Mouse (Mus musculus): Measurements from ENCODE around the gene Mst1r. TPM values are rescaled to one million over a fixed set of nuclear protein-coding genes. Genes with fewer than 3 reads are reported as not detected.
A peak's percentile ranks its signal among the peaks of the same experiment; 100 is the strongest.

Mst1r gene
- polyA plus RNA-seq, 1 experiment from 2014 or later = 3.4 TPM

- H3K27me3 ChIP-seq = no peaks in the 10 kb centered on the region
- peak overlapping the region; percentile 46 for H3K27ac ChIP-seq (replicated peaks)
- peaks cover 12% of the 10 kb centered on the region for H3K4me1 ChIP-seq (replicated peaks)
- H3K36me3 ChIP-seq = peaks cover 19% of the 10 kb centered on the region; the same call in 1 of the 2 replicates
- ATAC-seq (ENCODE audit: low read depth) = no peak
- 0 out of 2 replicates have a peak overlapping the region, but pooled peaks have one; percentile 22 for H3K4me2 ChIP-seq
- H3K4me3 ChIP-seq = no peak overlapping the region
- peak overlapping the region; percentile 17; the same call in 1 of the 2 replicates for H3K9ac ChIP-seq
- WGBS = 85% methylated on average over 4 of the region's 4 CpGs
- no peaks in the 10 kb centered on the region for H3K9me3 ChIP-seq
Measured at GRCm38 (mm10) chr9:107960928-107961327, 54.3 kb downstream of the Mst1r start.

DNA sequence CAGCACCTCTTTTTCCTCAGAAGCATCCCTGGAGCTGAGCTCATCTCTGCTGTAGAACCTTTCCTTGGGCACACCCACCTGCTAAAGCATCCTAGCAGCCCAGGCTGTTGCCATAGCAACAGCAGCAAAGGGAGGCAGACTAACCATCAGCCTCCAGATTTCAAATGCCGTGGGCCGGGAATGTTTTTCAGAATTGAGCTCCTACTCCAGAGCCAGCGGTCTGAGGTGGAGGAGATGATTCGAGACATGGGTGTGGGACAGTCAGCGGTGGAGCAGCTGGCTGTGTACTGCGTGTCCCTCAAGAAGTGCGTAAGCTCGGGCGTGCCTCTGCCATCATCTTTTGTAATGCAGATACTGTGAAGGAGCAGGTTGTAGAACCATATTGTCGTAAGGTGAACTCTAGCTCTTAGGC is 54.7 kb downstream of the Mst1r start:
- Histone ChIP-seq H3K9ac (peak overlapping the region; percentile 17; the same call in 1 of the 2 replicates), H3K4me2 (peak overlapping the region; percentile 22; the same call in 1 of the 2 replicates)
- WGBS = 69% methylated on average over 10 of the region's 10 CpGs

GRCm38 (mm10) chr9:107961881-107962280 is 55.2 kb downstream of the Mst1r start:
- peak; percentile 34; the same call in 1 of the 2 replicates for ATAC-seq (ENCODE audit: low read depth)
- H3K4me1 ChIP-seq (replicated peaks) = peaks cover 12% of the 10 kb centered on the region
- 66% methylated on average over 5 of the region's 5 CpGs for whole genome bisulfite sequencing
- H3K4me2 ChIP-seq = no peak overlapping the region
- H3K9me3 ChIP-seq = no peaks in the 10 kb centered on the region
- peak overlapping the region; percentile 46 for H3K27ac ChIP-seq (replicated peaks)
- no peak overlapping the region for H3K4me3 ChIP-seq
- no peaks in the 10 kb centered on the region for H3K27me3 ChIP-seq
- H3K9ac ChIP-seq = no peak overlapping the region
- H3K36me3 ChIP-seq = peaks cover 19% of the 10 kb centered on the region; the same call in 1 of the 2 replicates

More for the DNA sequence above, 54.7 kb downstream of the Mst1r start:
- Histone ChIP-seq H3K27me3 (no peaks in the 10 kb centered on the region), H3K36me3 (peaks cover 19% of the 10 kb centered on the region; the same call in 1 of the 2 replicates), H3K4me1 (replicated peaks) (peaks cover 12% of the 10 kb centered on the region), H3K27ac (replicated peaks) (peak overlapping the region; percentile 46), H3K9me3 (no peaks in the 10 kb centered on the region), H3K4me3 (no peak overlapping the region)
- ATAC-seq (ENCODE audit: low read depth) = peak; percentile 63

- H3K27me3 ChIP-seq = no peaks in the 10 kb centered on the region
- H3K9ac ChIP-seq = no peak overlapping the region
- no peak overlapping the region for H3K4me2 ChIP-seq
- no peak overlapping the region for H3K27ac ChIP-seq (replicated peaks)
- no peak overlapping the region for H3K4me3 ChIP-seq
- no peak for ATAC-seq (ENCODE audit: low read depth)
- H3K4me1 ChIP-seq (replicated peaks) = peaks cover 12% of the 10 kb centered on the region
- H3K36me3 ChIP-seq = peaks cover 12% of the 10 kb centered on the region; the same call in 1 of the 2 replicates
- H3K9me3 ChIP-seq = no peaks in the 10 kb centered on the region
- WGBS = 94% methylated on average over 9 of the region's 9 CpGs
Measured at GRCm38 (mm10) chr9:107962916-107963315, 56.2 kb downstream of the Mst1r start.

DNA sequence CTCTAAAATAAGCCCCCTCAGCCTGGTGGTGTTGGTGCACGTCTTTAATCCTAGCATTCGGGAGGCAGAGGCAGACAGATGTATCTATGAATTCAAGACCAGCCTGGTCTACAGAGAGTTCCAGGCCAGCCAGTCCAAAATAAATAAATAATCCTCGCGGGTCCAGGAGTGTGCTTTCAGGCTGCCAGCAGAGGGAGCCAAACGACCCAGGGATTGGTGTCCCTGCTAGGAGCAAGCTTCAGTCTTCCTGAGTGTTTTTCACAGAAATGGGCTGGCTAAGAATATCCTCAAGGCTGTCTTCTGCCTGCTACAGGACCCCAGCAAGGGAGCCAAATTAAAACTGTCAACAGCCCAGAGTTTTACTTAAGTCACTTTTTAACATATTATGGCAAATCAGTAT is 57.0 kb downstream of the Mst1r start:
- H3K4me1 ChIP-seq (replicated peaks) = peaks cover 12% of the 10 kb centered on the region
- H3K36me3 ChIP-seq = peaks cover 12% of the 10 kb centered on the region; the same call in 1 of the 2 replicates
- H3K9me3 ChIP-seq = no peaks in the 10 kb centered on the region
- H3K27ac ChIP-seq (replicated peaks) = no peak overlapping the region
- no peaks in the 10 kb centered on the region for H3K27me3 ChIP-seq
- H3K9ac ChIP-seq = no peak overlapping the region
- 0 out of 2 replicates have a peak, but pooled peaks have one; percentile 57 for ATAC-seq (ENCODE audit: low read depth)
- WGBS = 29% methylated on average over 5 of the region's 5 CpGs
- H3K4me3 ChIP-seq = no peak overlapping the region
- H3K4me2 ChIP-seq = no peak overlapping the region

DNA sequence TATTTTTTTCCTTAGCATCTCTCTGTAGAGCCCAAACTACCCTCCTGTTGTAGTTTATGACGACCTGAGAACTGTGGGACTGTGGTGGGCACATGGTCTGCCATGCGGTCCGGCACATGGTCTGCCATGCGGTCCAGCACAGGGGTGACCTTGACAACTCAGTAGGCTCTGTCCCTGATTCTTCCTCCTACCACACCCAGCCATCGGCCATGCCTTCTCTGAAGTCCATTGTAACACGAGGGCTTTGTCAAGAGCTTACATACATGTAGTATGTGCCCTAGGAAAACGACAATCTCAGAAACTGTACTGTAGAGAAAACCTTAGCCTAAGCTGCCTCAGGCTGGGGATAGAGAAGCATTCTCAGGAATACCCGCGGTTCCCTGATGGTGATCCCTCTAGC is 58.0 kb downstream of the Mst1r start:
- no peak for ATAC-seq (ENCODE audit: low read depth)

GRCm38 (mm10) chr9:107966676-107967075 is 60.0 kb downstream of the Mst1r start:
- no peaks in the 10 kb centered on the region for H3K27me3 ChIP-seq
- no peak overlapping the region for H3K9ac ChIP-seq
- no peaks in the 10 kb centered on the region for H3K9me3 ChIP-seq
- no peak overlapping the region for H3K4me3 ChIP-seq
- ATAC-seq (ENCODE audit: low read depth) = no peak
- no peak overlapping the region for H3K4me2 ChIP-seq
- H3K36me3 ChIP-seq = 0 out of 2 replicates have a peak, but pooled peaks cover 5% of the 10 kb centered on the region
- 91% methylated on average over 10 of the region's 10 CpGs for WGBS
- peaks cover 3% of the 10 kb centered on the region for H3K4me1 ChIP-seq (replicated peaks)
- H3K27ac ChIP-seq (replicated peaks) = no peak overlapping the region

More for the DNA sequence above, 58.0 kb downstream of the Mst1r start:
- H3K36me3 ChIP-seq = peaks cover 9% of the 10 kb centered on the region; the same call in 1 of the 2 replicates
- no peak overlapping the region for H3K4me2 ChIP-seq
- H3K4me1 ChIP-seq (replicated peaks) = peaks cover 12% of the 10 kb centered on the region
- H3K27me3 ChIP-seq = no peaks in the 10 kb centered on the region
- no peak overlapping the region for H3K9ac ChIP-seq
- H3K4me3 ChIP-seq = no peak overlapping the region
- H3K27ac ChIP-seq (replicated peaks) = no peak overlapping the region
- 95% methylated on average over 9 of the region's 9 CpGs for WGBS
- no peaks in the 10 kb centered on the region for H3K9me3 ChIP-seq

DNA sequence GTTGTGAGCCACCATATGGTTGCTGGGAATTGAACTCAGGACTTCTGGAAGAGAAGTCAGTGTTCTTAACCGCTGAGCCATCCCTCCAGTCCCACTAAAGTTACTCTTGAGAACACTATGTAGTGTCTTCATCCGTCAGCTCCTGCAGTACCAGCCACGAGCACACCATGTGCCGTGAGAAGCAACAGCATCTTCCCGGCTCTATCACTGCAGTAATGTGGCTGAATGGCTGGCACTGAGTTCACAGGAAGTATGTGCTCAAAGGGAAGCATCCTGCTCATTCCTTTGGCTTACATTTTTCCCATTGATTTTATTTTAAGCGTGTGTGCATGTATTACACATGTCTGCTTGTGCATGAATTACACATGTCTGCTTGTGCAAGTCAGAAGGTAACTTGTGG is 60.8 kb downstream of the Mst1r start:
- Histone ChIP-seq H3K36me3 (0 out of 2 replicates have a peak, but pooled peaks cover 5% of the 10 kb centered on the region), H3K4me3 (no peak overlapping the region), H3K27ac (replicated peaks) (no peak overlapping the region), H3K27me3 (no peaks in the 10 kb centered on the region), H3K9ac (no peak overlapping the region), H3K4me2 (no peak overlapping the region), H3K9me3 (no peaks in the 10 kb centered on the region), H3K4me1 (replicated peaks) (no peaks in the 10 kb centered on the region)
- WGBS = 93% methylated on average over 6 of the region's 6 CpGs
- no peak for ATAC-seq (ENCODE audit: low read depth)

DNA sequence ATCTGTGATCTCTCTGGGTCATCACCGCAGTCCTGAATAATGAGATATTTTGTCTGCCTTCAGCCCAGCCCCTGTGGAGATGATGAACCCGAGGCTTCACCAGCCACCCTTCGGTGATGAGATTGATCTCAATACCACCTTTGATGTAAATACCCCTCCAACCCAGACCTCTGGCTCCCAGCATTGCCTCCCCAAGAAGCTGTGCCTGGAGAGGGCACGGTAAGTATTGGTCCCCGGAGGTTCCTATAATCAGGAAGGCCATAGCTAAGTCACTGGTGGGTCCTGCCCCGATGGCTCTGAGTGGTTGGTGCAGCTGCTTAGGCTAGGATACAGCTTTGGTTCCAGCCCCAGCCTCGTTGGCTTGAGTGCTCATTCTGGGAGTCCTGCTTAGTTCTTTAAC is 61.9 kb downstream of the Mst1r start:
- Histone ChIP-seq H3K27me3 (no peaks in the 10 kb centered on the region), H3K4me3 (no peak overlapping the region), H3K36me3 (0 out of 2 replicates have a peak, but pooled peaks cover 5% of the 10 kb centered on the region), H3K4me1 (replicated peaks) (no peaks in the 10 kb centered on the region), H3K9ac (no peak overlapping the region; the same call in 1 of the 2 replicates), H3K9me3 (no peaks in the 10 kb centered on the region), H3K27ac (replicated peaks) (no peak overlapping the region), H3K4me2 (no peak overlapping the region)
- ATAC-seq (ENCODE audit: low read depth) = no peak
- WGBS = 89% methylated on average over 7 of the region's 7 CpGs

Other genes starting within 250 kb of the Mst1r start
- gene Slc38a3, start 237.3 kb upstream of the Mst1r start, polyA plus RNA-seq (2015; fragmentation: Nextera tagmentation; extraction: Ambion mirVana) = 23.9 and 25.6 TPM in 2 replicates
- gene Gnat1, start 227.2 kb upstream of the Mst1r start, polyA plus RNA-seq (2015; fragmentation: Nextera tagmentation; extraction: Ambion mirVana) = 0.96 and 2.4 TPM in 2 replicates
- gene Sema3f, start 196.4 kb upstream of the Mst1r start, polyA plus RNA-seq (2015; fragmentation: Nextera tagmentation; extraction: Ambion mirVana) = 12.2 and 13.2 TPM in 2 replicates
- gene Rbm5, start 135.9 kb upstream of the Mst1r start, polyA plus RNA-seq (2015; fragmentation: Nextera tagmentation; extraction: Ambion mirVana) = 252 and 279 TPM in 2 replicates
- gene Rbm6, start 33.6 kb upstream of the Mst1r start, polyA plus RNA-seq (2015; fragmentation: Nextera tagmentation; extraction: Ambion mirVana) = 103 and 114 TPM in 2 replicates
- gene Mon1a, start 18.7 kb upstream of the Mst1r start, polyA plus RNA-seq (2015; fragmentation: Nextera tagmentation; extraction: Ambion mirVana) = 25.6 and 26.6 TPM in 2 replicates
- gene Actl11, start 21.6 kb downstream of the Mst1r start, polyA plus RNA-seq (2015; fragmentation: Nextera tagmentation; extraction: Ambion mirVana) = not detected in 2 replicates
- 11.4 and 12.8 TPM in 2 replicates for gene Camkv, start 28.8 kb downstream of the Mst1r start, polyA plus RNA-seq (2015; fragmentation: Nextera tagmentation; extraction: Ambion mirVana)
- gene Traip, start 43.3 kb downstream of the Mst1r start, polyA plus RNA-seq (2015; fragmentation: Nextera tagmentation; extraction: Ambion mirVana) = 6.7 and 8.7 TPM in 2 replicates
- 7.6 and 9.3 TPM in 2 replicates for gene Uba7, start 68.6 kb downstream of the Mst1r start, polyA plus RNA-seq (2015; fragmentation: Nextera tagmentation; extraction: Ambion mirVana)
- gene Gm20661, start 76.2 kb downstream of the Mst1r start, polyA plus RNA-seq (2015; fragmentation: Nextera tagmentation; extraction: Ambion mirVana) = 2.0 and 2.2 TPM in 2 replicates
- gene Inka1, start 79.0 kb downstream of the Mst1r start, polyA plus RNA-seq (2015; fragmentation: Nextera tagmentation; extraction: Ambion mirVana) = 28.8 and 30.7 TPM in 2 replicates
- gene Cdhr4, start 85.6 kb downstream of the Mst1r start, polyA plus RNA-seq (2015; fragmentation: Nextera tagmentation; extraction: Ambion mirVana) = 2.6 and 3.4 TPM in 2 replicates
- gene Gm20662, start 89.5 kb downstream of the Mst1r start, polyA plus RNA-seq (2015; fragmentation: Nextera tagmentation; extraction: Ambion mirVana) = 1.4 TPM in 1 of 2 replicates, not detected in the other
- gene Ip6k1, start 95.6 kb downstream of the Mst1r start, polyA plus RNA-seq (2015; fragmentation: Nextera tagmentation; extraction: Ambion mirVana) = 94.1 and 94.9 TPM in 2 replicates
- 21.9 and 25.3 TPM in 2 replicates for gene Gmppb, start 142.4 kb downstream of the Mst1r start, polyA plus RNA-seq (2015; fragmentation: Nextera tagmentation; extraction: Ambion mirVana)
- gene Amigo3, start 146.3 kb downstream of the Mst1r start, polyA plus RNA-seq (2015; fragmentation: Nextera tagmentation; extraction: Ambion mirVana) = 2.8 and 3.0 TPM in 2 replicates
- gene Mst1, start 173.6 kb downstream of the Mst1r start, polyA plus RNA-seq (2015; fragmentation: Nextera tagmentation; extraction: Ambion mirVana) = 0.18 TPM in 1 of 2 replicates, not detected in the other
- 43.8 and 44.0 TPM in 2 replicates for gene Rnf123, start 176.5 kb downstream of the Mst1r start, polyA plus RNA-seq (2015; fragmentation: Nextera tagmentation; extraction: Ambion mirVana)
- 48.6 and 64.1 TPM in 2 replicates for gene Apeh, start 187.7 kb downstream of the Mst1r start, polyA plus RNA-seq (2015; fragmentation: Nextera tagmentation; extraction: Ambion mirVana)